Mouse (Mus musculus) intestine, embryonic 15.5 days (tissue): ENCODE measurements at regions not wholly inside any gene's neighbourhood (a gene's known extent, or its start where the extent isn't known, plus 50 kb on each side); places are given as distances from the start of the nearest gene placed in this dataset.

Source experiments
- ATAC-seq: fragments of 200-750 bp; cut with Nextera tagmentation; 2 replicates; pipeline ENCODE4 v1.8.0; 2017; ENCODE audit warnings: moderate TSS enrichment, moderate library complexity
- H3K27ac ChIP-seq: fragments of 300-500 bp; sonication (generic); 2 replicates; pipeline ENCODE4 v1.5.1; 2015; ENCODE audit warnings: mild to moderate bottlenecking, inconsistent platforms
- H3K27me3 ChIP-seq: fragments of 300-500 bp; sonication (generic); replicated peaks from 2 replicates; pipeline ENCODE4 v1.6.1; 2015; ENCODE audit warnings: inconsistent platforms
- H3K36me3 ChIP-seq: fragments of 300-500 bp; sonication (generic); 2 replicates; pipeline ENCODE4 v1.6.1; 2015; ENCODE audit warnings: inconsistent platforms
- H3K4me1 ChIP-seq: fragments of 300-500 bp; sonication (generic); replicated peaks from 2 replicates; pipeline ENCODE4 v1.6.1; 2015; ENCODE audit warnings: inconsistent platforms
- H3K4me2 ChIP-seq: fragments of 300-500 bp; sonication (generic); replicated peaks from 2 replicates; pipeline ENCODE4 v1.6.1; 2015; ENCODE audit warnings: mild to moderate bottlenecking, inconsistent platforms
- H3K4me3 ChIP-seq: fragments of 300-500 bp; sonication (generic); replicated peaks from 2 replicates; pipeline ENCODE4 v1.5.1; 2015; ENCODE audit warnings: inconsistent platforms
- H3K9ac ChIP-seq: fragments of 300-500 bp; sonication (generic); 2 replicates; pipeline ENCODE4 v1.6.1; 2015; ENCODE audit warnings: inconsistent platforms
- H3K9me3 ChIP-seq: fragments of 300-500 bp; sonication (generic); 2 replicates; pipeline ENCODE4 v1.6.1; 2016; ENCODE audit warnings: inconsistent platforms
- WGBS: fragments of 180-500 bp; shearing (Covaris S2); methylation state at CpG from one replicate; pipeline ENCODE4 v1.1.7; 2015; 5-methylcytosine and 5-hydroxymethylcytosine counted together

GRCm38 (mm10) chr3:4974659-4975058, 775.9 kb upstream of the Gm8797 start:
- H3K4me2 ChIP-seq = no peak overlapping the region
- H3K27ac ChIP-seq = no peak overlapping the region
- no peaks in the 10 kb centered on the region for H3K4me1 ChIP-seq
- 43% methylated on average over 1 of the region's 1 CpGs for WGBS
- H3K9ac ChIP-seq = no peak overlapping the region
- no peaks in the 10 kb centered on the region for H3K36me3 ChIP-seq
- no peak overlapping the region for H3K4me3 ChIP-seq
- H3K27me3 ChIP-seq = no peaks in the 10 kb centered on the region
- no peak for ATAC-seq
- H3K9me3 ChIP-seq = no peaks in the 10 kb centered on the region

DNA sequence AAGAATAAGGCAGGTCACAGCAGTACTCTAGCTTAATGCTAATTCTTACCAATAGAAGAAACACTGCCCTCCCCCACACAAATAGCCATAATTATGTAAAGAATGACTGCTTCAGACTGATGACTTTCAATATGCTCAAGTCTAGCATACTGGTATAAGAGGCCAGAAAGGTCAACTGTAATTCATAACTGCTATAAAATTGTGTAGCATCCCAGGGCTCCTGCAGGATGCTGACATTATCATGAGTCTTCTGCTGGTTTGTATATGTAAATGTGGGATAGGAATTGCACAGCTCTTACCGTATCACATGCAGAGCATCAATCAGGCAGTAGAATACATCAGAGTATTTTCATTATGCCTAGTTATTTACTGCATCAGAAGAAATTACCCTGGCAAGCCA, 774.3 kb upstream of the Gm8797 start:
- 41% methylated on average over 1 of the region's 1 CpGs for WGBS
- Histone ChIP-seq H3K4me1 (no peaks in the 10 kb centered on the region), H3K9me3 (no peaks in the 10 kb centered on the region)

GRCm38 (mm10) chr3:5017742-5018141, 732.9 kb upstream of the Gm8797 start:
- Histone ChIP-seq H3K4me1 (no peaks in the 10 kb centered on the region), H3K36me3 (no peaks in the 10 kb centered on the region), H3K4me3 (no peak overlapping the region), H3K4me2 (no peak overlapping the region), H3K27ac (no peak overlapping the region), H3K27me3 (no peaks in the 10 kb centered on the region), H3K9ac (no peak overlapping the region), H3K9me3 (no peaks in the 10 kb centered on the region)
- WGBS = 69% methylated on average over 3 of the region's 3 CpGs
- no peak for ATAC-seq

More for the DNA sequence above, 774.3 kb upstream of the Gm8797 start:
- Histone ChIP-seq H3K27me3 (no peaks in the 10 kb centered on the region), H3K4me3 (no peak overlapping the region), H3K27ac (no peak overlapping the region), H3K36me3 (no peaks in the 10 kb centered on the region), H3K4me2 (no peak overlapping the region), H3K9ac (no peak overlapping the region)
- no peak for ATAC-seq
